Mouse (Mus musculus) midbrain, postnatal 0 days (tissue): Measurements from ENCODE around the gene Carhsp1. TPM values are rescaled to one million over a fixed set of nuclear protein-coding genes. Genes with fewer than 3 reads are reported as not detected.

Experiments
- ATAC-seq: fragments of 200-750 bp; cut with Nextera tagmentation; 2 replicates; pipeline ENCODE4 v1.8.0; 2017; ENCODE audit warnings: moderate number of reproducible peaks, mild to moderate bottlenecking, moderate TSS enrichment, moderate library complexity; ENCODE audit not compliant: low FRiP score
- DNase-seq: peaks from one replicate; pipeline ENCODE4 v3.0.0-alpha.2; 2015; ENCODE audit warnings: low spot score
- H3K27ac ChIP-seq: fragments of 300-500 bp; sonication (generic); 2 replicates; pipeline ENCODE4 v1.5.1; 2014; ENCODE audit warnings: low read depth, mild to moderate bottlenecking, low read length, mixed read lengths
- H3K27me3 ChIP-seq: fragments of 300-500 bp; sonication (generic); 2 replicates; pipeline ENCODE4 v1.6.1; 2014; ENCODE audit warnings: low read length, control low read depth, mixed read lengths; ENCODE audit not compliant: insufficient read depth
- H3K36me3 ChIP-seq: fragments of 300-500 bp; sonication (generic); 2 replicates; pipeline ENCODE4 v1.6.1; 2014; ENCODE audit warnings: low read length, control low read depth, mixed read lengths; ENCODE audit not compliant: insufficient read depth
- H3K4me1 ChIP-seq: fragments of 300-500 bp; sonication (generic); 2 replicates; pipeline ENCODE4 v1.6.1; 2014; ENCODE audit warnings: mild to moderate bottlenecking, control low read depth, antibody characterized with exemption, low read length, mixed read lengths; ENCODE audit not compliant: insufficient read depth
- H3K4me2 ChIP-seq: fragments of 300-500 bp; sonication (generic); 2 replicates; pipeline ENCODE4 v1.6.1; 2014; ENCODE audit warnings: low read depth, mild to moderate bottlenecking, low read length, mixed read lengths; ENCODE audit not compliant: poor library complexity, severe bottlenecking
- H3K4me3 ChIP-seq: fragments of 300-500 bp; sonication (generic); 2 replicates; pipeline ENCODE4 v1.5.1; 2014; ENCODE audit warnings: low read depth, mild to moderate bottlenecking, low read length, moderate library complexity
- H3K9ac ChIP-seq: fragments of 300-500 bp; sonication (generic); replicated peaks from 2 replicates; pipeline ENCODE4 v1.6.1; 2014; ENCODE audit warnings: mild to moderate bottlenecking, low read length, moderate library complexity, mixed read lengths; ENCODE audit not compliant: poor library complexity, severe bottlenecking
- H3K9me3 ChIP-seq: fragments of 300-500 bp; sonication (generic); 2 replicates; pipeline ENCODE4 v1.6.1; 2016; ENCODE audit warnings: low read length, control low read depth
- CTCF ChIP-seq: IDR thresholded peaks from 2 replicates; pipeline ENCODE4 v1.5.1; 2016; ENCODE audit warnings: antibody characterized with exemption, mild to moderate bottlenecking
- WGBS: fragments of 180-500 bp; shearing (Covaris S2); extraction: QIAGEN DNeasy Blood & Tissue Kit; methylation state at CpG from one replicate; pipeline ENCODE4 v1.1.7; 2014; 5-methylcytosine and 5-hydroxymethylcytosine counted together
- polyA plus RNA-seq: library from polyadenylated mRNA; unstranded; fragments of >200 nt; fragmentation: Nextera tagmentation; extraction: Ambion mirVana; gene quantifications from 2 replicates; pipeline ENCODE4 v1.2.1, GENCODE M21; 2015
- total RNA-seq: library from RNA; depleted of rRNA; stranded (reverse); fragments of >200 nt; gene quantifications from 2 replicates; pipeline ENCODE4 v1.2.3, GENCODE M21; 2014

The Carhsp1 gene
- total and polyA plus RNA-seq, 2 experiments from 2014 or later = 98.5 to 117 TPM

- Histone ChIP-seq H3K27ac (no peak overlapping the region), H3K9me3 (no peaks in the 10 kb centered on the region), H3K4me3 (peak overlapping the region; percentile 68; the same call in 1 of the 2 replicates), H3K4me1 (peaks cover 13% of the 10 kb centered on the region; the same call in 1 of the 2 replicates), H3K36me3 (no peaks in the 10 kb centered on the region), H3K4me2 (peak overlapping the region; percentile 73; the same call in 1 of the 2 replicates), H3K27me3 (no peaks in the 10 kb centered on the region), H3K9ac (no peak overlapping the region)
- DNase-seq (no peak), ATAC-seq (no peak)
- TF ChIP-seq CTCF = no peak
Measured at GRCm38 (mm10) chr16:8672811-8673210, 856 bp upstream of the Carhsp1 start.

- Histone ChIP-seq H3K27me3 (no peaks in the 10 kb centered on the region), H3K4me1 (peaks cover 15% of the 10 kb centered on the region; the same call in 1 of the 2 replicates), H3K4me2 (peak overlapping the region; percentile 73), H3K9ac (peak overlapping the region; percentile 65), H3K9me3 (no peaks in the 10 kb centered on the region), H3K4me3 (peak overlapping the region; percentile 68), H3K27ac (no peak overlapping the region), H3K36me3 (no peaks in the 10 kb centered on the region)
- DNase-seq = no peak
- no peak for ATAC-seq
- 0% methylated on average over 18 of the region's 18 CpGs for WGBS
- no peak for TF ChIP-seq CTCF
Measured at GRCm38 (mm10) chr16:8672350-8672687, 364 bp upstream of the Carhsp1 start.

- Histone ChIP-seq H3K27ac (0 out of 2 replicates have a peak overlapping the region, but pooled peaks have one; percentile 48), H3K9ac (peak overlapping the region; percentile 54), H3K36me3 (no peaks in the 10 kb centered on the region), H3K4me1 (peaks cover 15% of the 10 kb centered on the region; the same call in 1 of the 2 replicates), H3K4me2 (peak overlapping the region; percentile 73), H3K27me3 (no peaks in the 10 kb centered on the region), H3K9me3 (no peaks in the 10 kb centered on the region), H3K4me3 (peak overlapping the region; percentile 68)
- peak; percentile 61 for ATAC-seq
- DNase-seq = peak; percentile 69
- 5% methylated on average over 15 of the region's 15 CpGs for WGBS
- TF ChIP-seq CTCF = no peak
Measured at GRCm38 (mm10) chr16:8670041-8671035, 1.6 kb downstream of the Carhsp1 start.

GRCm38 (mm10) chr16:8669432-8669831, 2.5 kb downstream of the Carhsp1 start:
- Histone ChIP-seq H3K9ac (peak overlapping the region; percentile 54), H3K4me3 (peak overlapping the region; percentile 68; the same call in 1 of the 2 replicates), H3K9me3 (no peaks in the 10 kb centered on the region), H3K27me3 (no peaks in the 10 kb centered on the region), H3K27ac (peak overlapping the region; percentile 48; the same call in 1 of the 2 replicates), H3K4me1 (peaks cover 15% of the 10 kb centered on the region; the same call in 1 of the 2 replicates), H3K36me3 (no peaks in the 10 kb centered on the region), H3K4me2 (peak overlapping the region; percentile 73)
- 32% methylated on average over 5 of the region's 5 CpGs for WGBS
- no peak for ATAC-seq
- no peak for DNase-seq
- TF ChIP-seq CTCF = no peak

GRCm38 (mm10) chr16:8668386-8668785, 3.6 kb downstream of the Carhsp1 start:
- H3K4me1 ChIP-seq = peaks cover 15% of the 10 kb centered on the region; the same call in 1 of the 2 replicates

GRCm38 (mm10) chr16:8667814-8668213, 4.1 kb downstream of the Carhsp1 start:
- no peaks in the 10 kb centered on the region for H3K27me3 ChIP-seq
- DNase-seq = no peak
- H3K9me3 ChIP-seq = no peaks in the 10 kb centered on the region
- WGBS = 67% methylated on average over 4 of the region's 4 CpGs
- 0 out of 2 replicates have a peak overlapping the region, but pooled peaks have one; percentile 33 for H3K9ac ChIP-seq
- H3K4me3 ChIP-seq = no peak overlapping the region
- H3K4me1 ChIP-seq = peaks cover 15% of the 10 kb centered on the region; the same call in 1 of the 2 replicates
- no peak overlapping the region for H3K4me2 ChIP-seq
- no peak for ATAC-seq
- H3K27ac ChIP-seq = no peak overlapping the region
- no peak for TF ChIP-seq CTCF
- H3K36me3 ChIP-seq = 0 out of 2 replicates have a peak, but pooled peaks cover 7% of the 10 kb centered on the region

More at GRCm38 (mm10) chr16:8668386-8668785, 3.6 kb downstream of the Carhsp1 start:
- Histone ChIP-seq H3K36me3 (0 out of 2 replicates have a peak, but pooled peaks cover 4% of the 10 kb centered on the region), H3K27ac (no peak overlapping the region), H3K9ac (no peak overlapping the region), H3K4me3 (no peak overlapping the region), H3K4me2 (no peak overlapping the region), H3K9me3 (no peaks in the 10 kb centered on the region), H3K27me3 (no peaks in the 10 kb centered on the region)
- DNase-seq (no peak), ATAC-seq (no peak)
- no peak for TF ChIP-seq CTCF
- 53% methylated on average over 2 of the region's 2 CpGs for WGBS
